In genomic region chr9:85749922-85750509, GRCm38 (mm10) we compare ENCODE assay signal across 8 mouse cellular contexts. TPM values are rescaled to one million over a fixed set of nuclear protein-coding genes. Genes with fewer than 3 reads are reported as not detected.
DNase-seq lines count a peak whose midpoint lies in the region; ATAC-seq and TF ChIP-seq lines count a peak whose summit lies in the region.

No protein-coding gene starts in this region.

- peak; percentile 76 for TF ChIP-seq EP300 in liver, embryonic 14.5 days (IDR thresholded peaks at IDR 0.05; ENCODE audit: low read depth)

- H3K4me3 ChIP-seq in lung, adult 2 months (replicated peaks; ENCODE audit: extremely low read depth, low read depth, low read length), result peak overlapping the region; percentile 53
- H3K4me3 ChIP-seq in heart, embryonic 14.5 days (ENCODE audit: control insufficient read depth in 1 of 2, insufficient read depth in 1 of 2, low read depth in 1 of 2, low read length in 2 of 2), result peak overlapping the region; percentile 74 to 85
- peak overlapping the region; percentile 73 to 79 for H3K4me3 ChIP-seq in liver, embryonic 14.5 days (ENCODE audit: insufficient read depth in 1 of 2, low read depth in 2 of 2, low read length in 2 of 2)

- H3K9ac ChIP-seq in heart, embryonic 14.5 days (ENCODE audit: low read length), result peak overlapping the region; percentile 95
- H3K9ac ChIP-seq in liver, embryonic 14.5 days (replicated peaks), result peak overlapping the region; percentile 94

- no peak for TF ChIP-seq POLR2A in lung, adult 2 months (IDR thresholded peaks at IDR 0.05; ENCODE audit: borderline replicate concordance, extremely low read depth, low read depth, low read length)

- H3K4me1 ChIP-seq in lung, adult 2 months (ENCODE audit: control insufficient read depth, insufficient read depth, low read length), result peaks cover 3% of the 10 kb centered on the region
- peaks cover 2 to 21% of the 10 kb centered on the region in 2 experiments; a peak in 3 of 4 replicates for H3K4me1 ChIP-seq in heart, embryonic 14.5 days (ENCODE audit: control insufficient read depth in 2 of 2, insufficient read depth in 2 of 2, low read length in 2 of 2)
- H3K4me1 ChIP-seq in liver, embryonic 14.5 days (replicated peaks; ENCODE audit: control insufficient read depth in 2 of 2, insufficient read depth in 2 of 2, low read length in 1 of 2), result peaks cover 19% of the 10 kb centered on the region in 2 experiments

- no peak for TF ChIP-seq CTCF in lung, adult 2 months (IDR thresholded peaks at IDR 0.05; ENCODE audit: insufficient read depth, low read length)
- no peak for TF ChIP-seq CTCF in liver, embryonic 14.5 days (IDR thresholded peaks at IDR 0.05; ENCODE audit: low read depth)

- H3K4me2 ChIP-seq in heart, embryonic 14.5 days (ENCODE audit: low read length), result peak overlapping the region; percentile 77
- H3K4me2 ChIP-seq in liver, embryonic 14.5 days (ENCODE audit: low read depth), result peak overlapping the region; percentile 88

- 3% methylated on average over 5 of the region's 5 CpGs for WGBS in lung, adult 2 months
- 31% methylated on average over 5 of the region's 5 CpGs for WGBS in heart, embryonic 14.5 days
- WGBS in liver, embryonic 14.5 days (ENCODE audit: insufficient replicate concordance), result 12% methylated on average over 5 of the region's 5 CpGs

- no peak for DNase-seq in lung, adult 2 months
- no peak for DNase-seq in lung, postnatal 4 days
- peak; percentile 46 for DNase-seq in brain, adult 2 months (ENCODE audit: low read depth, low spot score)
- peak; percentile 76 to 79 (median 76) for DNase-seq in liver, embryonic 14.5 days (ENCODE audit: low read depth in 3 of 3, low spot score in 3 of 3)
- DNase-seq in skeletal muscle tissue, adult 2 months (ENCODE audit: low read depth, low spot score), result peak; percentile 54
- DNase-seq in adrenal gland, postnatal 25 days, result no peak
- DNase-seq in thymus, postnatal 36 days, result no peak

- H3K27me3 ChIP-seq in heart, embryonic 14.5 days (ENCODE audit: control insufficient read depth, insufficient read depth, low read length), result no peaks in the 10 kb centered on the region
- no peaks in the 10 kb centered on the region for H3K27me3 ChIP-seq in liver, embryonic 14.5 days (ENCODE audit: control insufficient read depth, insufficient read depth, low read length)

- H3K27ac ChIP-seq in heart, embryonic 14.5 days (replicated peaks in 1 of 2; ENCODE audit: control insufficient read depth in 1 of 2, insufficient read depth in 1 of 2, low read depth in 2 of 2, low read length in 2 of 2), result peak overlapping the region; percentile 96 to 98
- peak overlapping the region; percentile 96 for H3K27ac ChIP-seq in liver, embryonic 14.5 days

- no peak for ATAC-seq in heart, embryonic 14.5 days (ENCODE audit: insufficient number of reproducible peaks, insufficient read depth, low FRiP score, low read depth)
- ATAC-seq in liver, embryonic 14.5 days (ENCODE audit: insufficient read depth), result peak; percentile 71

- no peaks in the 10 kb centered on the region for H3K9me3 ChIP-seq in heart, embryonic 14.5 days (ENCODE audit: control insufficient read depth, low read length)
- H3K9me3 ChIP-seq in liver, embryonic 14.5 days (ENCODE audit: control insufficient read depth, low read length), result no peaks in the 10 kb centered on the region

- H3K36me3 ChIP-seq in heart, embryonic 14.5 days (ENCODE audit: control insufficient read depth, insufficient read depth, low read length), result 0 out of 2 replicates have a peak, but pooled peaks cover 3% of the 10 kb centered on the region
- no peaks in the 10 kb centered on the region for H3K36me3 ChIP-seq in liver, embryonic 14.5 days (replicated peaks; ENCODE audit: control insufficient read depth, insufficient read depth, low read depth)

RNA-seq across cellular contexts. Expression of gene Ibtk, which starts 0.9 kb away (rescaled TPM):
- polyA plus RNA-seq in lung, adult 2 months (2012; rRNA removed), result 3.0 and 5.4 TPM in 2 replicates
- 31.0 and 32.7 TPM in 2 replicates for polyA plus RNA-seq in heart, embryonic 14.5 days (2014; fragmentation: Nextera tagmentation; extraction: Ambion mirVana)
- polyA plus RNA-seq in liver, embryonic 14.5 days (2012; rRNA removed), result 5.9 and 9.7 TPM in 2 replicates
- 24.7 and 27.4 TPM in 2 replicates for polyA plus RNA-seq in liver, embryonic 14.5 days (2014; fragmentation: Nextera tagmentation; extraction: Ambion mirVana)
- total RNA-seq in adrenal gland, postnatal 25 days (2021), result 50.9 and 63.7 TPM in 2 replicates

Comparison
In these comparisons a context has a peak if more than half of its experiments do, and no peak if none do; other contexts are left out.
1. DNase-seq: peak in brain, adult 2 months (single experiment), liver, embryonic 14.5 days (3 of 3) and skeletal muscle tissue, adult 2 months (single experiment); none in lung, adult 2 months (single experiment), lung, postnatal 4 days (0 of 2), adrenal gland, postnatal 25 days (single experiment) and thymus, postnatal 36 days (0 of 2).
2. Peak in every context shown above with its lines, with median percentiles within 50 percentile points of each other: H3K4me3 ChIP-seq.